Mouse (Mus musculus) ES-CJ7 (cell line): ENCODE measurements around the gene Nkx2-1.
A peak's percentile ranks its signal among the peaks of the same experiment; 100 is the strongest.
"Not testable (repeated sequence)": the region's sequence is repeated elsewhere in the genome, so short reads cannot be mapped to it uniquely, and the experiment has no call there.

ENCODE experiments used
- DNase-seq: peaks from one replicate; pipeline ENCODE4 v3.0.0; 2011; ENCODE audit warnings: low read depth, low spot score

Gene Nkx2-1

GRCm38 (mm10) chr12:56536884-56537265 lies at the start of gene Nkx2-1:
Gene Nkx2-1 (minus strand): TSS chr12:56536908.
- no peak for DNase-seq

GRCm38 (mm10) chr12:56541068-56541467 lies 4.4 kb upstream of the Nkx2-1 start:
- DNase-seq, result peak; percentile 83

GRCm38 (mm10) chr12:56540591-56540990 lies 3.9 kb upstream of the Nkx2-1 start:
- no peak for DNase-seq

GRCm38 (mm10) chr12:56538601-56539000 lies 1.9 kb upstream of the Nkx2-1 start:
- DNase-seq, result no peak

GRCm38 (mm10) chr12:56537931-56538330 lies 1.2 kb upstream of the Nkx2-1 start:
- no peak for DNase-seq

GRCm38 (mm10) chr12:56537342-56537741 lies 634 bp upstream of the Nkx2-1 start:
- no peak for DNase-seq

- peak; percentile 25 for DNase-seq
These were observed 379 bp downstream of the Nkx2-1 start for GRCm38 (mm10) chr12:56536174-56536883.

GRCm38 (mm10) chr12:56535411-56536173 lies 1.1 kb downstream of the Nkx2-1 start:
- DNase-seq, result peak; percentile 64

GRCm38 (mm10) chr12:56534651-56535326 lies 1.9 kb downstream of the Nkx2-1 start:
- peak; percentile 42 for DNase-seq

- no peak for DNase-seq
These were observed 2.4 kb downstream of the Nkx2-1 start for GRCm38 (mm10) chr12:56534311-56534650.

- peak; percentile 44 for DNase-seq
These were observed 3.0 kb downstream of the Nkx2-1 start for GRCm38 (mm10) chr12:56533501-56534310.

GRCm38 (mm10) chr12:56532986-56533495 lies 3.7 kb downstream of the Nkx2-1 start:
- DNase-seq, result peak; percentile 51

- no peak for DNase-seq
These were observed 4.6 kb downstream of the Nkx2-1 start for GRCm38 (mm10) chr12:56532142-56532541.

GRCm38 (mm10) chr12:56531051-56531620 lies 5.6 kb downstream of the Nkx2-1 start:
- no peak for DNase-seq

GRCm38 (mm10) chr12:56529931-56530330 lies 6.8 kb downstream of the Nkx2-1 start:
- no peak for DNase-seq

- no peak for DNase-seq
These were observed 7.6 kb downstream of the Nkx2-1 start for GRCm38 (mm10) chr12:56528881-56529681.

- no peak for DNase-seq
These were observed 8.6 kb downstream of the Nkx2-1 start for GRCm38 (mm10) chr12:56528034-56528570.

- no peak for DNase-seq
These were observed 9.6 kb downstream of the Nkx2-1 start for GRCm38 (mm10) chr12:56527071-56527470.

GRCm38 (mm10) chr12:56525219-56525797 lies 11.4 kb downstream of the Nkx2-1 start:
- DNase-seq, result not testable (repeated sequence)

GRCm38 (mm10) chr12:56524201-56524600 lies 12.5 kb downstream of the Nkx2-1 start:
- DNase-seq, result no peak
